Mouse (Mus musculus) stomach, embryonic 16.5 days (tissue): ENCODE measurements at regions not wholly inside any gene's neighbourhood (a gene's known extent, or its start where the extent isn't known, plus 50 kb on each side); places are given as distances from the start of the nearest gene placed in this dataset.

ENCODE experiments used
- ATAC-seq: fragments of 200-750 bp; cut with Nextera tagmentation; 2 replicates; pipeline ENCODE4 v1.8.0; 2017; ENCODE audit warnings: moderate number of reproducible peaks, moderate TSS enrichment; ENCODE audit not compliant: insufficient read depth, low FRiP score
- H3K27ac ChIP-seq: fragments of 300-500 bp; sonication (generic); 2 replicates; pipeline ENCODE4 v1.5.1; 2014; ENCODE audit warnings: low read length
- H3K27me3 ChIP-seq: fragments of 300-500 bp; sonication (generic); 2 replicates; pipeline ENCODE4 v1.6.1; 2014; ENCODE audit warnings: low read length, control low read depth, mixed read lengths; ENCODE audit not compliant: control insufficient read depth, insufficient read depth
- H3K36me3 ChIP-seq: fragments of 300-500 bp; sonication (generic); 2 replicates; pipeline ENCODE4 v1.6.1; 2014; ENCODE audit warnings: low read length; ENCODE audit not compliant: control insufficient read depth, insufficient read depth
- H3K4me1 ChIP-seq: fragments of 300-500 bp; sonication (generic); 2 replicates; pipeline ENCODE4 v1.6.1; 2014; ENCODE audit warnings: low read length, control low read depth, mixed read lengths; ENCODE audit not compliant: control insufficient read depth, insufficient read depth
- H3K4me2 ChIP-seq: fragments of 300-500 bp; sonication (generic); 2 replicates; pipeline ENCODE4 v1.6.1; 2014; ENCODE audit warnings: low read depth, low read length, mixed read lengths
- H3K4me3 ChIP-seq: fragments of 300-500 bp; sonication (generic); replicated peaks from 2 replicates; pipeline ENCODE4 v1.5.1; 2014; ENCODE audit warnings: mild to moderate bottlenecking, low read length
- H3K9ac ChIP-seq: fragments of 300-500 bp; sonication (generic); 2 replicates; pipeline ENCODE4 v1.6.1; 2014; ENCODE audit warnings: low read length
- H3K9me3 ChIP-seq: fragments of 300-500 bp; sonication (generic); replicated peaks from 2 replicates; pipeline ENCODE4 v1.6.1; 2016; ENCODE audit warnings: low read length, control low read depth; ENCODE audit not compliant: control insufficient read depth
- WGBS: fragments of 180-500 bp; shearing (Covaris S2); extraction: QIAGEN DNeasy Blood & Tissue Kit; methylation state at CpG from one replicate; pipeline ENCODE4 v1.1.7; 2014; 5-methylcytosine and 5-hydroxymethylcytosine counted together

DNA sequence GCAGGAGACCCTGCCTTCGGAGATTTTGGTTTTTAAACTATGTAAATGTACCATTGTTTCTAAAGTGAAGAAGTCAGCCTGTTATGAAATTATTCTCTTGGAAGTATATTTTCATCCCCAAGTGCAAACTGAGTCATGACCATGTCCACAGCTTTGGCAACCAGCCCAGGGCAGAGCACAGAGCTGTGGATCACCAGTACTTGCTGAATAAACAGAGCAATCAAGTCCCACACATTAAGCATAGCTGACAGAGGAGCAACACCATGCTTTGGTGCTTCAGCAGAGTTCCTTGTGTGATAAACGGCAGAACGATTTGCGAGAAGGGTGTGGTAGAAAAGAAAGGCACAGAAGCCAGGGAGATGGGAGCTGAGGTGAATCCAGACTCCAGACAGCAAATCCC is 191.3 kb downstream of the Lrig3 start:
- Histone ChIP-seq H3K9me3 (no peaks in the 10 kb centered on the region), H3K27me3 (no peaks in the 10 kb centered on the region), H3K9ac (no peak overlapping the region; the same call in 1 of the 2 replicates), H3K36me3 (no peaks in the 10 kb centered on the region), H3K4me1 (no peaks in the 10 kb centered on the region), H3K27ac (peak overlapping the region; percentile 55; the same call in 1 of the 2 replicates), H3K4me2 (no peak overlapping the region), H3K4me3 (no peak overlapping the region)
- 31% methylated on average over 4 of the region's 4 CpGs for WGBS
- peak; percentile 40; the same call in 1 of the 2 replicates for ATAC-seq

GRCm38 (mm10) chr10:126165215-126165614 is 199.2 kb downstream of the Lrig3 start:
- Histone ChIP-seq H3K4me1 (no peaks in the 10 kb centered on the region), H3K27ac (no peak overlapping the region), H3K36me3 (no peaks in the 10 kb centered on the region), H3K27me3 (no peaks in the 10 kb centered on the region), H3K9me3 (no peaks in the 10 kb centered on the region), H3K4me3 (no peak overlapping the region), H3K4me2 (no peak overlapping the region), H3K9ac (no peak overlapping the region)
- WGBS, result 76% methylated on average over 5 of the region's 5 CpGs
- no peak for ATAC-seq

- no peaks in the 10 kb centered on the region for H3K4me1 ChIP-seq
- no peak overlapping the region for H3K27ac ChIP-seq
- no peaks in the 10 kb centered on the region for H3K9me3 ChIP-seq
- H3K4me2 ChIP-seq, result 0 out of 2 replicates have a peak overlapping the region, but pooled peaks have one; percentile 14
- 71% methylated on average over 25 of the region's 25 CpGs for WGBS
- H3K27me3 ChIP-seq, result no peaks in the 10 kb centered on the region
- H3K4me3 ChIP-seq, result no peak overlapping the region
- no peaks in the 10 kb centered on the region for H3K36me3 ChIP-seq
- no peak for ATAC-seq
- no peak overlapping the region for H3K9ac ChIP-seq
Observed at GRCm38 (mm10) chr10:126169095-126169873, 203.3 kb downstream of the Lrig3 start.

- H3K36me3 ChIP-seq, result no peaks in the 10 kb centered on the region
- no peak overlapping the region for H3K4me3 ChIP-seq
- H3K4me1 ChIP-seq, result no peaks in the 10 kb centered on the region
- no peak overlapping the region for H3K27ac ChIP-seq
- H3K9me3 ChIP-seq, result no peaks in the 10 kb centered on the region
- H3K27me3 ChIP-seq, result no peaks in the 10 kb centered on the region
- 61% methylated on average over 5 of the region's 5 CpGs for WGBS
- no peak overlapping the region for H3K9ac ChIP-seq
- ATAC-seq, result no peak
- no peak overlapping the region for H3K4me2 ChIP-seq
Observed at GRCm38 (mm10) chr10:126169874-126170163, 203.9 kb downstream of the Lrig3 start.

GRCm38 (mm10) chr10:126176759-126177473 is 210.9 kb downstream of the Lrig3 start:
- Histone ChIP-seq H3K27me3 (no peaks in the 10 kb centered on the region), H3K36me3 (no peaks in the 10 kb centered on the region), H3K9me3 (no peaks in the 10 kb centered on the region), H3K27ac (no peak overlapping the region), H3K4me2 (no peak overlapping the region), H3K9ac (no peak overlapping the region), H3K4me3 (no peak overlapping the region), H3K4me1 (no peaks in the 10 kb centered on the region)
- no peak for ATAC-seq
- 86% methylated on average over 4 of the region's 4 CpGs for WGBS

DNA sequence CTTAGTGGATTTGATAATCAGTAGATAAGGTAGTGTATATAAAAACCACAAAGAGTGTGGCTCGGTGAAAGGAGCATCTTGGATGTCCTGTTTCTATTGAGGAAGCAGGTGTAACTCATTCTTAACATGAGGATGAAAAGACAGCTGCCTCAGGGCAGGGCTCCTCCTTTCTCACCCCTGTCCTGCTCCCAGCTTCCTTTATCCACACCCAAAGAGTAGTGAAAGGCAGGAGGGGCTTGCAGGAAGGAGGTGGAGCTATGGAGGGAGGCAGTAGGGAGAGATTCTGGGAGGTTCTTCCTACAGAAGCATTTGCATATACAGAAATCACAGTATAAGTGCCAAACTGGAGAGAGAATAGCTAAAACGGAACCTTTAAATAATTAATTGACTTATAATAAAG is 216.4 kb downstream of the Lrig3 start:
- Histone ChIP-seq H3K9me3 (no peaks in the 10 kb centered on the region), H3K36me3 (no peaks in the 10 kb centered on the region), H3K27me3 (no peaks in the 10 kb centered on the region), H3K4me1 (no peaks in the 10 kb centered on the region), H3K4me2 (no peak overlapping the region), H3K9ac (no peak overlapping the region), H3K4me3 (no peak overlapping the region), H3K27ac (no peak overlapping the region)
- ATAC-seq, result no peak
- WGBS, result 76% methylated on average over 2 of the region's 2 CpGs

DNA sequence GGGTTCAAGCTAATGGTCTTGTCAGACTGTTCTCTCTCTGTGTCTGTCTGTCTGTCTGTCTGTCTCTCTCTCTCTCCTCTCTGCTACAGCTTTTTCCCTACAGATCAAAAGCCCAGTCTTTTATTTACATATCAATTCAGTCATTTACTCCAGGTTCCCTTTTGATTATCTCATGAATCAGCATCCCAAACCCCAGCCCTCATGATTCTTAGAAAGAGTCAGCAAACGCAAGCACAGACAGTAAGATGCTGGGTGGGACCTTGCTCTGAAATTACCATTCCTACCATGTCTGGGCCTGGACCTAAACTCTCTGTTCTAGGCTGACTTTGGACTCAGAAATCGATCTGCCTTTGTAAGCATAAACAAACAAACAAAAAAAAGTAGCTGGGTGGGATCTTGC is 218.0 kb downstream of the Lrig3 start:
- no peak for ATAC-seq
- Histone ChIP-seq H3K4me1 (no peaks in the 10 kb centered on the region), H3K9ac (no peak overlapping the region), H3K36me3 (no peaks in the 10 kb centered on the region), H3K4me2 (no peak overlapping the region), H3K27me3 (no peaks in the 10 kb centered on the region), H3K4me3 (no peak overlapping the region), H3K27ac (no peak overlapping the region), H3K9me3 (no peaks in the 10 kb centered on the region)
- WGBS, result 73% methylated on average over 2 of the region's 2 CpGs

GRCm38 (mm10) chr10:126185410-126185809 is 219.4 kb downstream of the Lrig3 start:
- Histone ChIP-seq H3K27ac (no peak overlapping the region), H3K9ac (no peak overlapping the region), H3K36me3 (no peaks in the 10 kb centered on the region), H3K4me2 (no peak overlapping the region), H3K4me1 (no peaks in the 10 kb centered on the region), H3K9me3 (no peaks in the 10 kb centered on the region), H3K27me3 (no peaks in the 10 kb centered on the region), H3K4me3 (no peak overlapping the region)
- WGBS, result 80% methylated on average over 5 of the region's 5 CpGs
- ATAC-seq, result no peak

GRCm38 (mm10) chr10:126186086-126186485 is 220.1 kb downstream of the Lrig3 start:
- Histone ChIP-seq H3K27ac (no peak overlapping the region), H3K9me3 (no peaks in the 10 kb centered on the region), H3K36me3 (no peaks in the 10 kb centered on the region), H3K4me2 (no peak overlapping the region), H3K9ac (no peak overlapping the region), H3K27me3 (no peaks in the 10 kb centered on the region), H3K4me1 (no peaks in the 10 kb centered on the region), H3K4me3 (no peak overlapping the region)
- 80% methylated on average over 10 of the region's 10 CpGs for WGBS
- ATAC-seq, result no peak
